21 mouse cellular contexts compared by ENCODE assay signal in genomic region chr3:84207366-84207765, GRCm38 (mm10). TPM values are rescaled to one million over a fixed set of nuclear protein-coding genes. Genes with fewer than 3 reads are reported as not detected.
DNase-seq lines count a peak whose midpoint lies in the region; ATAC-seq and TF ChIP-seq lines count a peak whose summit lies in the region.
"Had no signal": no experiment of that assay in that cellular context is flagged by ENCODE, and none has a peak within 500 bp of the region (broad histone marks: within the 10 kb centered on the region; RNA-seq: fewer than 3 reads in every experiment).

No protein-coding gene starts in this region.

- no peak for TF ChIP-seq CTCF in embryonic fibroblast, embryonic 13.5 days (IDR thresholded peaks at IDR 0.05; ENCODE audit: borderline replicate concordance, insufficient read depth, low read length)

- peak; percentile 69 for DNase-seq in layer of hippocampus, adult 9-11 months
- no peak for DNase-seq in layer of hippocampus, postnatal 25 days (ENCODE audit: extremely low spot score in 1 of 2, low spot score in 1 of 2)
- DNase-seq in NIH3T3 (ENCODE audit: low read depth): peak; percentile 79
- DNase-seq: cerebellum, postnatal 36 days; kidney, postnatal 4 days; retina, postnatal 1 day; thymus, adult 2 months had no signal

- H3K27me3 ChIP-seq in forebrain, embryonic 15.5 days: no peaks in the 10 kb centered on the region
- no peaks in the 10 kb centered on the region for H3K27me3 ChIP-seq in forebrain, embryonic 12.5 days
- no peaks in the 10 kb centered on the region for H3K27me3 ChIP-seq in midbrain, embryonic 16.5 days (ENCODE audit: control insufficient read depth, insufficient read depth, low read depth, low read length)
- H3K27me3 ChIP-seq: embryonic facial prominence, embryonic 12.5 days; lung, embryonic 15.5 days; neural tube, embryonic 15.5 days had no signal

- no peak for TF ChIP-seq POLR2A in embryonic fibroblast, embryonic 13.5 days (IDR thresholded peaks at IDR 0.05; ENCODE audit: low read depth, low read length)

- H3K4me3 ChIP-seq in forebrain, embryonic 15.5 days: no peak overlapping the region
- no peak overlapping the region for H3K4me3 ChIP-seq in forebrain, embryonic 12.5 days (replicated peaks)
- H3K4me3 ChIP-seq in embryonic fibroblast, embryonic 13.5 days (ENCODE audit: insufficient read depth, low read length): no peak overlapping the region
- H3K4me3 ChIP-seq in midbrain, embryonic 16.5 days (ENCODE audit: low read depth, low read length): no peak overlapping the region
- H3K4me3 ChIP-seq: embryonic facial prominence, embryonic 12.5 days; limb, embryonic 10.5 days; lung, embryonic 15.5 days; myocyte; neural tube, embryonic 15.5 days had no signal

- peaks cover 53% of the 10 kb centered on the region for H3K36me3 ChIP-seq in forebrain, embryonic 15.5 days
- peaks cover 59% of the 10 kb centered on the region for H3K36me3 ChIP-seq in forebrain, embryonic 12.5 days (replicated peaks)
- H3K36me3 ChIP-seq in midbrain, embryonic 16.5 days (ENCODE audit: control insufficient read depth, insufficient read depth, low read length): peaks cover 31% of the 10 kb centered on the region
- H3K36me3 ChIP-seq: lung, embryonic 15.5 days had no signal

- 0 out of 2 replicates have a peak overlapping the region, but pooled peaks have one; percentile 25 for H3K27ac ChIP-seq in forebrain, embryonic 15.5 days (replicated peaks)
- no peak overlapping the region for H3K27ac ChIP-seq in forebrain, embryonic 12.5 days
- H3K27ac ChIP-seq in embryonic fibroblast, embryonic 13.5 days (ENCODE audit: insufficient read depth, low read length): peak overlapping the region; percentile 38
- no peak overlapping the region for H3K27ac ChIP-seq in midbrain, embryonic 16.5 days (ENCODE audit: low read length)
- H3K27ac ChIP-seq: embryonic facial prominence, embryonic 12.5 days; limb, embryonic 10.5 days; lung, embryonic 15.5 days; macrophage; neural tube, embryonic 15.5 days had no signal

- no peak overlapping the region for H3K9ac ChIP-seq in forebrain, embryonic 15.5 days (replicated peaks)
- H3K9ac ChIP-seq in forebrain, embryonic 12.5 days: no peak overlapping the region
- H3K9ac ChIP-seq in midbrain, embryonic 16.5 days (ENCODE audit: low read depth, low read length): no peak overlapping the region
- H3K9ac ChIP-seq: embryonic facial prominence, embryonic 12.5 days; lung, embryonic 15.5 days; neural tube, embryonic 15.5 days had no signal

- no peaks in the 10 kb centered on the region for H3K9me3 ChIP-seq in forebrain, embryonic 15.5 days
- no peaks in the 10 kb centered on the region for H3K9me3 ChIP-seq in forebrain, embryonic 12.5 days
- no peaks in the 10 kb centered on the region for H3K9me3 ChIP-seq in midbrain, embryonic 16.5 days (replicated peaks; ENCODE audit: control insufficient read depth, low read length, poor library complexity, severe bottlenecking)
- H3K9me3 ChIP-seq: embryonic facial prominence, embryonic 12.5 days; limb, embryonic 10.5 days; lung, embryonic 15.5 days; neural tube, embryonic 15.5 days had no signal

- no peak overlapping the region for H3K4me2 ChIP-seq in forebrain, embryonic 15.5 days (replicated peaks)
- no peak overlapping the region for H3K4me2 ChIP-seq in forebrain, embryonic 12.5 days
- no peak overlapping the region for H3K4me2 ChIP-seq in midbrain, embryonic 16.5 days (ENCODE audit: low read length)
- H3K4me2 ChIP-seq: embryonic facial prominence, embryonic 12.5 days; liver, embryonic 11.5 days; lung, embryonic 15.5 days; midbrain, embryonic 11.5 days; neural tube, embryonic 15.5 days had no signal

- no peak for ATAC-seq in forebrain, embryonic 15.5 days (replicated peaks)
- ATAC-seq in forebrain, embryonic 12.5 days (ENCODE audit: low FRiP score): no peak
- ATAC-seq in midbrain, embryonic 16.5 days: no peak
- ATAC-seq: inflammation-experienced regulatory T-cells, adult 6 months had no signal

- WGBS in forebrain, embryonic 15.5 days: 47% methylated on average over 2 of the region's 2 CpGs
- WGBS in forebrain, embryonic 12.5 days: 70% methylated on average over 2 of the region's 2 CpGs
- WGBS in midbrain, embryonic 16.5 days: 52% methylated on average over 2 of the region's 2 CpGs

- peaks cover 36% of the 10 kb centered on the region for H3K4me1 ChIP-seq in forebrain, embryonic 15.5 days
- H3K4me1 ChIP-seq in forebrain, embryonic 12.5 days: peaks cover 15% of the 10 kb centered on the region; the same call in 1 of the 2 replicates
- H3K4me1 ChIP-seq in embryonic fibroblast, embryonic 13.5 days (ENCODE audit: control insufficient read depth, insufficient read depth, low read length): 0 out of 2 replicates have a peak, but pooled peaks cover 5% of the 10 kb centered on the region
- peaks cover 9% of the 10 kb centered on the region for H3K4me1 ChIP-seq in midbrain, embryonic 16.5 days (ENCODE audit: control insufficient read depth, insufficient read depth, low read length)
- H3K4me1 ChIP-seq: embryonic facial prominence, embryonic 12.5 days; limb, embryonic 10.5 days; lung, embryonic 15.5 days had no signal

RNA-seq across cellular contexts. Expression of gene Gm6525, which starts 33.5 kb away (rescaled TPM):
- polyA plus RNA-seq in forebrain, embryonic 15.5 days (2015; fragmentation: Nextera tagmentation; extraction: Ambion mirVana): 3.3 and 4.2 TPM in 2 replicates
- polyA plus RNA-seq in forebrain, embryonic 12.5 days (2016; fragmentation: Nextera tagmentation; extraction: Ambion mirVana): 1.5 and 2.5 TPM in 2 replicates
- total RNA-seq in layer of hippocampus, postnatal 25 days (2021): not detected
- not detected in 2 replicates for polyA plus RNA-seq in embryonic fibroblast, embryonic 13.5 days (2011; ENCODE audit: insufficient read length, low read depth, missing spikeins)
- polyA plus RNA-seq in midbrain, embryonic 16.5 days (2015; fragmentation: Nextera tagmentation; extraction: Ambion mirVana): 2.1 and 2.5 TPM in 2 replicates
- polyA plus RNA-seq: macrophage; small intestine, adult 2 months; thymus, adult 2 months had no signal

RNA-seq across cellular contexts. Expression of gene Mnd1, which starts 51.8 kb away (rescaled TPM):
- polyA plus RNA-seq in forebrain, embryonic 15.5 days (2015; fragmentation: Nextera tagmentation; extraction: Ambion mirVana): 2.5 and 3.9 TPM in 2 replicates
- polyA plus RNA-seq in forebrain, embryonic 12.5 days (2016; fragmentation: Nextera tagmentation; extraction: Ambion mirVana): 8.5 and 10.5 TPM in 2 replicates
- 1 to 10 TPM; 1.4 to 2.2 TPM for total RNA-seq in layer of hippocampus, postnatal 25 days (2021)
- 4.0 and 5.4 TPM in 2 replicates for polyA plus RNA-seq in embryonic fibroblast, embryonic 13.5 days (2011; ENCODE audit: insufficient read length, low read depth, missing spikeins)
- 1.4 and 1.5 TPM in 2 replicates for polyA plus RNA-seq in midbrain, embryonic 16.5 days (2015; fragmentation: Nextera tagmentation; extraction: Ambion mirVana)
- polyA plus RNA-seq: small intestine, adult 2 months had no signal

Comparison
In these comparisons a context has a peak if more than half of its experiments do, and no peak if none do; other contexts are left out.
1. H3K27ac ChIP-seq: peak in forebrain, embryonic 15.5 days (single experiment) and embryonic fibroblast, embryonic 13.5 days (single experiment); none in forebrain, embryonic 12.5 days (single experiment) and midbrain, embryonic 16.5 days (single experiment).
2. DNase-seq: peak in layer of hippocampus, adult 9-11 months (single experiment) and NIH3T3 (single experiment); none in layer of hippocampus, postnatal 25 days (0 of 2).